Mouse (Mus musculus): ENCODE results near the gene Rnf149. TPM values are rescaled to one million over a fixed set of nuclear protein-coding genes. Genes with fewer than 3 reads are reported as not detected.
"Not testable (repeated sequence)": the region's sequence is repeated elsewhere in the genome, so short reads cannot be mapped to it uniquely, and the experiment has no call there.

Gene Rnf149
- polyA plus RNA-seq, 1 experiment = 24.4 TPM

GRCm38 (mm10) chr1:39593836-39594235 is 16.6 kb upstream of the Rnf149 start:
- DNase-seq (ENCODE audit: low read depth) = no peak
- TF ChIP-seq CTCF (IDR thresholded peaks at IDR 0.05; ENCODE audit: borderline replicate concordance, extremely low read depth, insufficient read depth, insufficient read length) (no peak), POLR2A (IDR thresholded peaks at IDR 0.05; ENCODE audit: borderline replicate concordance, extremely low read depth, insufficient read depth, insufficient read length, poor library complexity, severe bottlenecking) (no peak)

GRCm38 (mm10) chr1:39592090-39592489 is 14.9 kb upstream of the Rnf149 start:
- TF ChIP-seq CTCF (IDR thresholded peaks at IDR 0.05; ENCODE audit: borderline replicate concordance, extremely low read depth, insufficient read depth, insufficient read length) = no peak
- TF ChIP-seq POLR2A (IDR thresholded peaks at IDR 0.05; ENCODE audit: borderline replicate concordance, extremely low read depth, insufficient read depth, insufficient read length, poor library complexity, severe bottlenecking) = no peak

GRCm38 (mm10) chr1:39591557-39591956 is 14.4 kb upstream of the Rnf149 start:
- DNase-seq (ENCODE audit: low read depth) = not testable (repeated sequence)

More at GRCm38 (mm10) chr1:39592090-39592489, 14.9 kb upstream of the Rnf149 start:
- DNase-seq (ENCODE audit: low read depth) = no peak

- no peak for DNase-seq (ENCODE audit: low read depth)
- TF ChIP-seq CTCF (IDR thresholded peaks at IDR 0.05; ENCODE audit: borderline replicate concordance, extremely low read depth, insufficient read depth, insufficient read length) (no peak), POLR2A (IDR thresholded peaks at IDR 0.05; ENCODE audit: borderline replicate concordance, extremely low read depth, insufficient read depth, insufficient read length, poor library complexity, severe bottlenecking) (no peak)
These were observed 13.0 kb upstream of the Rnf149 start for GRCm38 (mm10) chr1:39590193-39590592.

GRCm38 (mm10) chr1:39585416-39585815 is 8.2 kb upstream of the Rnf149 start:
- no peak for DNase-seq (ENCODE audit: low read depth)
- TF ChIP-seq CTCF (IDR thresholded peaks at IDR 0.05; ENCODE audit: borderline replicate concordance, extremely low read depth, insufficient read depth, insufficient read length) (no peak), POLR2A (IDR thresholded peaks at IDR 0.05; ENCODE audit: borderline replicate concordance, extremely low read depth, insufficient read depth, insufficient read length, poor library complexity, severe bottlenecking) (no peak)

GRCm38 (mm10) chr1:39583173-39583572 is 6.0 kb upstream of the Rnf149 start:
- TF ChIP-seq POLR2A (IDR thresholded peaks at IDR 0.05; ENCODE audit: borderline replicate concordance, extremely low read depth, insufficient read depth, insufficient read length, poor library complexity, severe bottlenecking) (no peak), CTCF (IDR thresholded peaks at IDR 0.05; ENCODE audit: borderline replicate concordance, extremely low read depth, insufficient read depth, insufficient read length) (no peak)

GRCm38 (mm10) chr1:39581215-39581614 is 4.0 kb upstream of the Rnf149 start:
- DNase-seq (ENCODE audit: low read depth) = no peak
- TF ChIP-seq CTCF (IDR thresholded peaks at IDR 0.05; ENCODE audit: borderline replicate concordance, extremely low read depth, insufficient read depth, insufficient read length) = no peak
- no peak for TF ChIP-seq POLR2A (IDR thresholded peaks at IDR 0.05; ENCODE audit: borderline replicate concordance, extremely low read depth, insufficient read depth, insufficient read length, poor library complexity, severe bottlenecking)

More at GRCm38 (mm10) chr1:39583173-39583572, 6.0 kb upstream of the Rnf149 start:
- DNase-seq (ENCODE audit: low read depth) = no peak

GRCm38 (mm10) chr1:39579139-39579538 is 1.9 kb upstream of the Rnf149 start:
- TF ChIP-seq CTCF (IDR thresholded peaks at IDR 0.05; ENCODE audit: borderline replicate concordance, extremely low read depth, insufficient read depth, insufficient read length) (no peak), POLR2A (IDR thresholded peaks at IDR 0.05; ENCODE audit: borderline replicate concordance, extremely low read depth, insufficient read depth, insufficient read length, poor library complexity, severe bottlenecking) (no peak)
- DNase-seq (ENCODE audit: low read depth) = no peak

- no peak for DNase-seq (ENCODE audit: low read depth)
These were observed 1.2 kb upstream of the Rnf149 start for GRCm38 (mm10) chr1:39578446-39578845.

GRCm38 (mm10) chr1:39576431-39577243 is 568 bp downstream of the Rnf149 start:
- peak; percentile 62 for DNase-seq (ENCODE audit: low read depth)
- no peak for TF ChIP-seq POLR2A (IDR thresholded peaks at IDR 0.05; ENCODE audit: borderline replicate concordance, extremely low read depth, insufficient read depth, insufficient read length, poor library complexity, severe bottlenecking)

More at GRCm38 (mm10) chr1:39578446-39578845, 1.2 kb upstream of the Rnf149 start:
- no peak for TF ChIP-seq POLR2A (IDR thresholded peaks at IDR 0.05; ENCODE audit: borderline replicate concordance, extremely low read depth, insufficient read depth, insufficient read length, poor library complexity, severe bottlenecking)
- TF ChIP-seq CTCF (IDR thresholded peaks at IDR 0.05; ENCODE audit: borderline replicate concordance, extremely low read depth, insufficient read depth, insufficient read length) = no peak

GRCm38 (mm10) chr1:39575778-39576375 is 1.3 kb downstream of the Rnf149 start:
- no peak for TF ChIP-seq POLR2A (IDR thresholded peaks at IDR 0.05; ENCODE audit: borderline replicate concordance, extremely low read depth, insufficient read depth, insufficient read length, poor library complexity, severe bottlenecking)
- no peak for TF ChIP-seq CTCF (IDR thresholded peaks at IDR 0.05; ENCODE audit: borderline replicate concordance, extremely low read depth, insufficient read depth, insufficient read length)
- DNase-seq (ENCODE audit: low read depth) = no peak

GRCm38 (mm10) chr1:39573890-39574289 is 3.3 kb downstream of the Rnf149 start:
- no peak for TF ChIP-seq POLR2A (IDR thresholded peaks at IDR 0.05; ENCODE audit: borderline replicate concordance, extremely low read depth, insufficient read depth, insufficient read length, poor library complexity, severe bottlenecking)
- no peak for TF ChIP-seq CTCF (IDR thresholded peaks at IDR 0.05; ENCODE audit: borderline replicate concordance, extremely low read depth, insufficient read depth, insufficient read length)
- no peak for DNase-seq (ENCODE audit: low read depth)
